Mouse (Mus musculus): ENCODE data around the gene Gm3015. TPM values are rescaled to one million over a fixed set of nuclear protein-coding genes. Genes with fewer than 3 reads are reported as not detected.
"Not testable (repeated sequence)": the region's sequence is repeated elsewhere in the genome, so short reads cannot be mapped to it uniquely, and the experiment has no call there.

Gm3015 gene
- not detected in 2 replicates for polyA plus RNA-seq (2015; fragmentation: Nextera tagmentation; extraction: Ambion mirVana)

- not testable (repeated sequence) for H3K9me3 ChIP-seq (ENCODE audit: low read length); H3K4me2 ChIP-seq (replicated peaks; ENCODE audit: low read depth, low read length); H3K27me3 ChIP-seq (ENCODE audit: insufficient read depth, low read length); H3K36me3 ChIP-seq (ENCODE audit: insufficient read depth, low read length); ATAC-seq (ENCODE audit: low FRiP score, low TSS enrichment); H3K4me3 ChIP-seq (ENCODE audit: low read length); H3K4me1 ChIP-seq (ENCODE audit: insufficient read depth, low read length); H3K9ac ChIP-seq (replicated peaks; ENCODE audit: low read length); H3K27ac ChIP-seq (ENCODE audit: low read length)
- no CpG with 5 or more reads among the region's 1 CpGs for WGBS
Measured at GRCm38 (mm10) chr14:42768721-42769120, at the start of gene Gm3015. TSS of gene Gm3015 (minus strand) at chr14:42768821.

- not testable (repeated sequence) for H3K9me3 ChIP-seq (ENCODE audit: low read length); H3K27ac ChIP-seq (ENCODE audit: low read length); H3K9ac ChIP-seq (replicated peaks; ENCODE audit: low read length); H3K4me1 ChIP-seq (ENCODE audit: insufficient read depth, low read length); H3K36me3 ChIP-seq (ENCODE audit: insufficient read depth, low read length); ATAC-seq (ENCODE audit: low FRiP score, low TSS enrichment); H3K4me3 ChIP-seq (ENCODE audit: low read length); H3K4me2 ChIP-seq (replicated peaks; ENCODE audit: low read depth, low read length); H3K27me3 ChIP-seq (ENCODE audit: insufficient read depth, low read length)
Measured at GRCm38 (mm10) chr14:42797887-42798286, 29.3 kb upstream of the Gm3015 start, which contains the start of gene Gm10377. TSS of gene Gm10377 (minus strand) at chr14:42797987.

Other genes starting within 250 kb of the Gm3015 start
- not detected in 2 replicates for gene Gm8024, start 244.5 kb downstream of the Gm3015 start, polyA plus RNA-seq (2015; fragmentation: Nextera tagmentation; extraction: Ambion mirVana)
- gene Gm17124, start 168.9 kb downstream of the Gm3015 start, polyA plus RNA-seq (2015; fragmentation: Nextera tagmentation; extraction: Ambion mirVana) = not detected in 2 replicates
- not detected in 2 replicates for gene Gm3633, start 126.9 kb downstream of the Gm3015 start, polyA plus RNA-seq (2015; fragmentation: Nextera tagmentation; extraction: Ambion mirVana)
- not detected in 2 replicates for gene Gm10378, start 112.9 kb downstream of the Gm3015 start, polyA plus RNA-seq (2015; fragmentation: Nextera tagmentation; extraction: Ambion mirVana)
- gene Gm10377, start 29.2 kb upstream of the Gm3015 start, polyA plus RNA-seq (2015; fragmentation: Nextera tagmentation; extraction: Ambion mirVana) = not detected in 2 replicates
- not detected in 2 replicates for gene Gm21977, start 84.7 kb upstream of the Gm3015 start, polyA plus RNA-seq (2015; fragmentation: Nextera tagmentation; extraction: Ambion mirVana)
- gene Gm8082, start 224.8 kb upstream of the Gm3015 start, polyA plus RNA-seq (2015; fragmentation: Nextera tagmentation; extraction: Ambion mirVana) = not detected in 2 replicates
- gene Gm10376, start 246.8 kb upstream of the Gm3015 start, polyA plus RNA-seq (2015; fragmentation: Nextera tagmentation; extraction: Ambion mirVana) = not detected in 2 replicates

Data from kidney, embryonic 16.5 days (tissue).